Comparison of ENCODE assay signal across 13 mouse cellular contexts in the genomic region with DNA sequence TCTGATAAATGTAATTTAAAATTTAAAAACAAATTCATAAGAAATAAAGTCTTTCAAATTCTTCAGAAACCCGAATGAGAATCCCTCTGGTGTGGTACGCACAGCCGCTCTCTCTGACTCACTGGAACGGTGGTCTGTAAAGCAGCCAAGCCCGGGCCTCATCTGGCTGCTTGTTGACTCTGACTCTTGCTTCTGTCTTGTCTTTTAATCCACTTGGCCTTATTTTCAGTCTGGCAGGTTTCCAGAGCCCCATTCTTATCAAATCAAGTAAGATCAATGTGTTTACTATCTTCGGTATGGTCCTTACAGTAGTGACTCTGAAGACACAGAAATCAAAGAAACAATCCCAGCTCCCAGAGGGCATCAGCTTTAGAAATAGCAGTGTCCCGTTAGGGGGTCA. TPM values are rescaled to one million over a fixed set of nuclear protein-coding genes. Genes with fewer than 3 reads are reported as not detected.
DNase-seq lines count a peak whose midpoint lies in the region; ATAC-seq and TF ChIP-seq lines count a peak whose summit lies in the region.
"Had no signal": no experiment of that assay in that cellular context is flagged by ENCODE, and none has a peak within 500 bp of the region (broad histone marks: within the 10 kb centered on the region; RNA-seq: fewer than 3 reads in every experiment).

No protein-coding gene starts in this region.

- H3K4me3 ChIP-seq in hindbrain, embryonic 11.5 days (ENCODE audit: low read depth, low read length), result no peak overlapping the region
- no peak overlapping the region for H3K4me3 ChIP-seq in hindbrain, embryonic 14.5 days (replicated peaks; ENCODE audit: low read length)
- no peak overlapping the region for H3K4me3 ChIP-seq in liver, embryonic 14.5 days (ENCODE audit: insufficient read depth in 1 of 2, low read depth in 2 of 2, low read length in 2 of 2)

- ATAC-seq in hindbrain, embryonic 11.5 days (ENCODE audit: low FRiP score), result no peak
- ATAC-seq in hindbrain, embryonic 14.5 days (ENCODE audit: low FRiP score), result no peak
- no peak for ATAC-seq in liver, embryonic 14.5 days (ENCODE audit: insufficient read depth)
- ATAC-seq: intestine, embryonic 15.5 days had no signal

- peak; percentile 43 to 54 for DNase-seq in adrenal gland, adult (ENCODE audit: inconsistent age in 2 of 2, low spot score in 1 of 2)
- no peak for DNase-seq in adrenal gland, postnatal 4 days (ENCODE audit: low spot score in 2 of 2)
- DNase-seq in hindbrain, embryonic 11.5 days (ENCODE audit: low spot score), result peak; percentile 14
- no peak for DNase-seq in hindbrain, embryonic 14.5 days (ENCODE audit: low spot score)
- peak; percentile 52 for DNase-seq in MN1 (ENCODE audit: low spot score)
- DNase-seq in liver, embryonic 14.5 days (ENCODE audit: low read depth in 3 of 3, low spot score in 3 of 3), result no peak
- no peak for DNase-seq in layer of hippocampus, postnatal 25 days (ENCODE audit: extremely low spot score in 1 of 2, low spot score in 1 of 2)
- no peak for DNase-seq in gastrocnemius, postnatal 36 days
- DNase-seq: cerebellum, adult 9-10 months; thymus, adult 2 months had no signal

- no peak for TF ChIP-seq EP300 in liver, embryonic 14.5 days (IDR thresholded peaks at IDR 0.05; ENCODE audit: low read depth)

- H3K36me3 ChIP-seq in hindbrain, embryonic 11.5 days (ENCODE audit: control insufficient read depth, insufficient read depth, low read length), result no peaks in the 10 kb centered on the region
- no peaks in the 10 kb centered on the region for H3K36me3 ChIP-seq in hindbrain, embryonic 14.5 days (replicated peaks; ENCODE audit: control insufficient read depth, insufficient read depth)
- peaks cover 12% of the 10 kb centered on the region for H3K36me3 ChIP-seq in liver, embryonic 14.5 days (replicated peaks; ENCODE audit: control insufficient read depth, insufficient read depth, low read depth)
- H3K36me3 ChIP-seq: intestine, embryonic 15.5 days; limb, embryonic 13.5 days had no signal

- 0 out of 2 replicates have a peak, but pooled peaks cover 5% of the 10 kb centered on the region for H3K4me1 ChIP-seq in hindbrain, embryonic 11.5 days (replicated peaks; ENCODE audit: control insufficient read depth, insufficient read depth, low read length)
- no peaks in the 10 kb centered on the region for H3K4me1 ChIP-seq in hindbrain, embryonic 14.5 days (replicated peaks; ENCODE audit: control insufficient read depth, insufficient read depth, low read length)
- H3K4me1 ChIP-seq in liver, embryonic 14.5 days (replicated peaks; ENCODE audit: control insufficient read depth in 2 of 2, insufficient read depth in 2 of 2, low read length in 1 of 2), result peaks cover 41 to 42% of the 10 kb centered on the region in 2 experiments

- H3K9me3 ChIP-seq in hindbrain, embryonic 11.5 days (ENCODE audit: control insufficient read depth, low read length), result no peaks in the 10 kb centered on the region
- no peaks in the 10 kb centered on the region for H3K9me3 ChIP-seq in hindbrain, embryonic 14.5 days (ENCODE audit: control insufficient read depth, low read length)
- H3K9me3 ChIP-seq in liver, embryonic 14.5 days (ENCODE audit: control insufficient read depth, low read length), result no peaks in the 10 kb centered on the region
- H3K9me3 ChIP-seq: intestine, embryonic 15.5 days; limb, embryonic 13.5 days had no signal

- H3K4me2 ChIP-seq in hindbrain, embryonic 11.5 days (replicated peaks; ENCODE audit: low read depth, low read length), result no peak overlapping the region
- H3K4me2 ChIP-seq in hindbrain, embryonic 14.5 days (replicated peaks), result no peak overlapping the region
- peak overlapping the region; percentile 99 for H3K4me2 ChIP-seq in liver, embryonic 14.5 days (ENCODE audit: low read depth)

- H3K27me3 ChIP-seq in hindbrain, embryonic 11.5 days (ENCODE audit: control insufficient read depth, insufficient read depth, low read length), result peaks cover 50% of the 10 kb centered on the region
- peaks cover 63% of the 10 kb centered on the region for H3K27me3 ChIP-seq in hindbrain, embryonic 14.5 days (ENCODE audit: control insufficient read depth, insufficient read depth, low read length)
- H3K27me3 ChIP-seq in liver, embryonic 14.5 days (ENCODE audit: control insufficient read depth, insufficient read depth, low read length), result no peaks in the 10 kb centered on the region

- no peak overlapping the region for H3K27ac ChIP-seq in hindbrain, embryonic 11.5 days (ENCODE audit: low read depth, low read length)
- H3K27ac ChIP-seq in hindbrain, embryonic 14.5 days, result no peak overlapping the region
- peak overlapping the region; percentile 49 for H3K27ac ChIP-seq in liver, embryonic 14.5 days
- H3K27ac ChIP-seq: intestine, embryonic 15.5 days; limb, embryonic 13.5 days had no signal

- no peak for TF ChIP-seq CTCF in liver, embryonic 14.5 days (IDR thresholded peaks at IDR 0.05; ENCODE audit: low read depth)

- 5% methylated on average over 7 of the region's 7 CpGs for WGBS in hindbrain, embryonic 11.5 days
- 10% methylated on average over 7 of the region's 7 CpGs for WGBS in hindbrain, embryonic 14.5 days
- 42% methylated on average over 7 of the region's 7 CpGs for WGBS in liver, embryonic 14.5 days (ENCODE audit: insufficient replicate concordance)

- H3K9ac ChIP-seq in hindbrain, embryonic 11.5 days (ENCODE audit: low read depth, low read length), result no peak overlapping the region
- no peak overlapping the region for H3K9ac ChIP-seq in hindbrain, embryonic 14.5 days
- H3K9ac ChIP-seq in liver, embryonic 14.5 days (replicated peaks), result peak overlapping the region; percentile 98; the same call in 1 of the 2 replicates
- H3K9ac ChIP-seq: intestine, embryonic 15.5 days; limb, embryonic 13.5 days had no signal

- intact Hi-C loops in gastrocnemius, postnatal 36 days (cut with DNase I), result no loop called here

RNA-seq across cellular contexts. Expression of gene Zc3hav1, which starts 1.5 kb away (rescaled TPM):
- 10 to 100 TPM; 54.2 to 55.8 TPM for total RNA-seq in adrenal gland, postnatal 4 days (2021)
- 1.7 and 1.9 TPM in 2 replicates for polyA plus RNA-seq in hindbrain, embryonic 11.5 days (2014; fragmentation: Nextera tagmentation; extraction: Ambion mirVana)
- polyA plus RNA-seq in hindbrain, embryonic 14.5 days (2014; fragmentation: Nextera tagmentation; extraction: Ambion mirVana), result 0.98 and 1.5 TPM in 2 replicates
- 16.5 and 23.0 TPM in 2 replicates for polyA plus RNA-seq in liver, embryonic 14.5 days (2012; rRNA removed)
- 17.0 and 18.6 TPM in 2 replicates for polyA plus RNA-seq in liver, embryonic 14.5 days (2014; fragmentation: Nextera tagmentation; extraction: Ambion mirVana)
- total RNA-seq in layer of hippocampus, postnatal 25 days (2021), result 1 to 10 TPM; 2.7 to 3.0 TPM
- 1 to 10 TPM; 5.7 to 6.9 TPM for total RNA-seq in gastrocnemius, postnatal 36 days (2021)

RNA-seq across cellular contexts. Expression of gene Ttc26, which starts 25.4 kb away (rescaled TPM):
- total RNA-seq in adrenal gland, postnatal 4 days (2021), result 1 to 10 TPM; 4.3 to 5.2 TPM
- 14.3 and 14.8 TPM in 2 replicates for polyA plus RNA-seq in hindbrain, embryonic 11.5 days (2014; fragmentation: Nextera tagmentation; extraction: Ambion mirVana)
- polyA plus RNA-seq in hindbrain, embryonic 14.5 days (2014; fragmentation: Nextera tagmentation; extraction: Ambion mirVana), result 4.1 and 5.9 TPM in 2 replicates
- polyA plus RNA-seq in liver, embryonic 14.5 days (2012; rRNA removed), result 0.18 and 0.26 TPM in 2 replicates
- 0.24 and 0.41 TPM in 2 replicates for polyA plus RNA-seq in liver, embryonic 14.5 days (2014; fragmentation: Nextera tagmentation; extraction: Ambion mirVana)
- 10 to 100 TPM in 1 of 2 experiments, 1 to 10 TPM in 1; 9.0 to 11.8 TPM for total RNA-seq in layer of hippocampus, postnatal 25 days (2021)
- total RNA-seq in gastrocnemius, postnatal 36 days (2021), result under 1 TPM; 0.67 to 0.71 TPM
- total RNA-seq: neutrophil, adult 5-6 weeks had no signal

RNA-seq across cellular contexts. Expression of gene Zc3hav1l, which starts 56.8 kb away (rescaled TPM):
- total RNA-seq in adrenal gland, postnatal 4 days (2021), result 10 to 100 TPM; 12.5 to 12.9 TPM
- 13.9 and 14.9 TPM in 2 replicates for polyA plus RNA-seq in hindbrain, embryonic 11.5 days (2014; fragmentation: Nextera tagmentation; extraction: Ambion mirVana)
- polyA plus RNA-seq in hindbrain, embryonic 14.5 days (2014; fragmentation: Nextera tagmentation; extraction: Ambion mirVana), result 8.9 and 9.3 TPM in 2 replicates
- 3.9 and 4.7 TPM in 2 replicates for polyA plus RNA-seq in liver, embryonic 14.5 days (2012; rRNA removed)
- 1.4 and 1.8 TPM in 2 replicates for polyA plus RNA-seq in liver, embryonic 14.5 days (2014; fragmentation: Nextera tagmentation; extraction: Ambion mirVana)
- 1 to 10 TPM; 3.5 to 4.3 TPM for total RNA-seq in layer of hippocampus, postnatal 25 days (2021)
- total RNA-seq in gastrocnemius, postnatal 36 days (2021), result under 1 TPM; 0.49 to 0.59 TPM

Comparison
In these comparisons a context has a peak if more than half of its experiments do, and no peak if none do; other contexts are left out.
1. DNase-seq: peak in adrenal gland, adult (2 of 2), hindbrain, embryonic 11.5 days (single experiment) and MN1 (single experiment); none in adrenal gland, postnatal 4 days (0 of 2), hindbrain, embryonic 14.5 days (single experiment), liver, embryonic 14.5 days (0 of 3), layer of hippocampus, postnatal 25 days (0 of 2) and gastrocnemius, postnatal 36 days (0 of 2).
2. RNA of gene Zc3hav1, which starts 1.5 kb away (total RNA-seq): 54.2 to 55.8 TPM in adrenal gland, postnatal 4 days; 5.7 to 6.9 TPM in gastrocnemius, postnatal 36 days and 2.7 to 3.0 TPM in layer of hippocampus, postnatal 25 days; every median in the first group is over 4 times any median in the second.